Mouse (Mus musculus): Measurements from ENCODE around the gene Nutf2. TPM values are rescaled to one million over a fixed set of nuclear protein-coding genes. Genes with fewer than 3 reads are reported as not detected.
"Not testable (repeated sequence)": the region's sequence is repeated elsewhere in the genome, so short reads cannot be mapped to it uniquely, and the experiment has no call there.

Nutf2 gene
- polyA plus RNA-seq, 1 experiment = 258 TPM

- H3K79me3 ChIP-seq (ENCODE audit: low read depth) = peaks cover 34% of the 10 kb centered on the region
- no peak overlapping the region for H3ac ChIP-seq (ENCODE audit: control insufficient read depth, insufficient read length, low read depth)
- TF ChIP-seq USF1 (IDR thresholded peaks at IDR 0.05; ENCODE audit: low read depth) (no peak), FOSL1 (IDR thresholded peaks at IDR 0.05; ENCODE audit: insufficient read depth, low read length, poor library complexity, severe bottlenecking) (no peak), MAX (IDR thresholded peaks at IDR 0.05) (no peak), MYOD1 (IDR thresholded peaks at IDR 0.05; ENCODE audit: control insufficient read depth, insufficient read length, low read depth) (no peak), CTCF (IDR thresholded peaks at IDR 0.05; ENCODE audit: control insufficient read depth, insufficient read depth, insufficient read length) (no peak), CEBPB (IDR thresholded peaks at IDR 0.05; ENCODE audit: low read depth) (no peak), MYOG (IDR thresholded peaks at IDR 0.05; ENCODE audit: control insufficient read depth, extremely low read depth, insufficient read length) (no peak)
- peaks cover 90% of the 10 kb centered on the region for H3K79me2 ChIP-seq (ENCODE audit: control insufficient read depth, insufficient read depth)
- H3K36me3 ChIP-seq (ENCODE audit: control insufficient read depth, insufficient read depth) = peaks cover 19% of the 10 kb centered on the region
- no peak overlapping the region for H3K4me3 ChIP-seq (ENCODE audit: insufficient read depth, poor library complexity, severe bottlenecking)
- no peaks in the 10 kb centered on the region for H3K27me3 ChIP-seq (ENCODE audit: control insufficient read depth, insufficient read depth, insufficient read length)
Measured at GRCm38 (mm10) chr8:105819659-105820058, 40.7 kb upstream of the Nutf2 start.

- no peak for TF ChIP-seq USF1 (IDR thresholded peaks at IDR 0.05; ENCODE audit: low read depth)
- no peak for TF ChIP-seq MAX (IDR thresholded peaks at IDR 0.05)
- H3ac ChIP-seq (ENCODE audit: control insufficient read depth, insufficient read length, low read depth) = no peak overlapping the region
- peaks cover 28% of the 10 kb centered on the region for H3K36me3 ChIP-seq (ENCODE audit: control insufficient read depth, insufficient read depth)
- no peaks in the 10 kb centered on the region for H3K27me3 ChIP-seq (ENCODE audit: control insufficient read depth, insufficient read depth, insufficient read length)
- H3K4me3 ChIP-seq (ENCODE audit: insufficient read depth, poor library complexity, severe bottlenecking) = no peak overlapping the region
- peaks cover 90% of the 10 kb centered on the region for H3K79me2 ChIP-seq (ENCODE audit: control insufficient read depth, insufficient read depth)
- H3K79me3 ChIP-seq (ENCODE audit: low read depth) = peaks cover 37% of the 10 kb centered on the region
Measured at GRCm38 (mm10) chr8:105820925-105821324, 39.5 kb upstream of the Nutf2 start.

GRCm38 (mm10) chr8:105825506-105825905, 34.9 kb upstream of the Nutf2 start:
- Histone ChIP-seq H3K79me2 (ENCODE audit: control insufficient read depth, insufficient read depth) (peaks cover 61% of the 10 kb centered on the region), H3K27me3 (ENCODE audit: control insufficient read depth, insufficient read depth, insufficient read length) (no peaks in the 10 kb centered on the region), H3K36me3 (ENCODE audit: control insufficient read depth, insufficient read depth) (peaks cover 23% of the 10 kb centered on the region), H3K4me3 (ENCODE audit: insufficient read depth, poor library complexity, severe bottlenecking) (no peak overlapping the region), H3ac (ENCODE audit: control insufficient read depth, insufficient read length, low read depth) (no peak overlapping the region), H3K79me3 (ENCODE audit: low read depth) (peaks cover 27% of the 10 kb centered on the region)
- TF ChIP-seq FOSL1 (IDR thresholded peaks at IDR 0.05; ENCODE audit: insufficient read depth, low read length, poor library complexity, severe bottlenecking) = no peak
- no peak for TF ChIP-seq CEBPB (IDR thresholded peaks at IDR 0.05; ENCODE audit: low read depth)
- no peak for TF ChIP-seq MYOD1 (IDR thresholded peaks at IDR 0.05; ENCODE audit: control insufficient read depth, insufficient read length, low read depth)
- no peak for TF ChIP-seq USF1 (IDR thresholded peaks at IDR 0.05; ENCODE audit: low read depth)

GRCm38 (mm10) chr8:105826379-105826778, 34.0 kb upstream of the Nutf2 start:
- Histone ChIP-seq H3K79me3 (ENCODE audit: low read depth) (peaks cover 24% of the 10 kb centered on the region), H3ac (ENCODE audit: control insufficient read depth, insufficient read length, low read depth) (peak overlapping the region; percentile 94), H3K27me3 (ENCODE audit: control insufficient read depth, insufficient read depth, insufficient read length) (peaks cover 4% of the 10 kb centered on the region), H3K36me3 (ENCODE audit: control insufficient read depth, insufficient read depth) (peaks cover 18% of the 10 kb centered on the region), H3K4me3 (ENCODE audit: insufficient read depth, poor library complexity, severe bottlenecking) (peak overlapping the region; percentile 85), H3K79me2 (ENCODE audit: control insufficient read depth, insufficient read depth) (peaks cover 52% of the 10 kb centered on the region)
- TF ChIP-seq MYOD1 (IDR thresholded peaks at IDR 0.05; ENCODE audit: control insufficient read depth, insufficient read length, low read depth) (no peak), MYOG (IDR thresholded peaks at IDR 0.05; ENCODE audit: control insufficient read depth, extremely low read depth, insufficient read length) (no peak), CEBPB (IDR thresholded peaks at IDR 0.05; ENCODE audit: low read depth) (no peak), FOSL1 (IDR thresholded peaks at IDR 0.05; ENCODE audit: insufficient read depth, low read length, poor library complexity, severe bottlenecking) (no peak), USF1 (IDR thresholded peaks at IDR 0.05; ENCODE audit: low read depth) (no peak), MAX (IDR thresholded peaks at IDR 0.05) (no peak), CTCF (IDR thresholded peaks at IDR 0.05; ENCODE audit: control insufficient read depth, insufficient read depth, insufficient read length) (no peak)

- Histone ChIP-seq H3ac (ENCODE audit: control insufficient read depth, insufficient read length, low read depth) (peak within 1 kb of the TSS; percentile 94), H3K4me3 (ENCODE audit: insufficient read depth, poor library complexity, severe bottlenecking) (peak within 1 kb of the TSS; percentile 85), H3K79me2 (ENCODE audit: control insufficient read depth, insufficient read depth) (peaks cover 44% of the 10 kb centered on the region), H3K27me3 (ENCODE audit: control insufficient read depth, insufficient read depth, insufficient read length) (peaks cover 4% of the 10 kb centered on the region), H3K36me3 (ENCODE audit: control insufficient read depth, insufficient read depth) (peaks cover 14% of the 10 kb centered on the region), H3K79me3 (ENCODE audit: low read depth) (peaks cover 22% of the 10 kb centered on the region)
- TF ChIP-seq MAX (IDR thresholded peaks at IDR 0.05) = peak; percentile 20
- TF ChIP-seq CEBPB (IDR thresholded peaks at IDR 0.05; ENCODE audit: low read depth) = peak; percentile 37
- TF ChIP-seq MYOD1 (IDR thresholded peaks at IDR 0.05; ENCODE audit: control insufficient read depth, insufficient read length, low read depth) = no peak
- no peak for TF ChIP-seq CTCF (IDR thresholded peaks at IDR 0.05; ENCODE audit: control insufficient read depth, insufficient read depth, insufficient read length)
- TF ChIP-seq FOSL1 (IDR thresholded peaks at IDR 0.05; ENCODE audit: insufficient read depth, low read length, poor library complexity, severe bottlenecking) = no peak
Measured at GRCm38 (mm10) chr8:105826861-105827848, 33.2 kb upstream of the Nutf2 start, which contains the start of the genes Ranbp10 and Tsnaxip1. TSS of gene Ranbp10 (minus strand) at chr8:105827350. TSS of gene Tsnaxip1 (plus strand) at chr8:105827731.

- H3ac ChIP-seq (ENCODE audit: control insufficient read depth, insufficient read length, low read depth); H3K27me3 ChIP-seq (ENCODE audit: control insufficient read depth, insufficient read depth, insufficient read length); H3K36me3 ChIP-seq (ENCODE audit: control insufficient read depth, insufficient read depth); H3K79me3 ChIP-seq (ENCODE audit: low read depth); H3K4me3 ChIP-seq (ENCODE audit: insufficient read depth, poor library complexity, severe bottlenecking); H3K79me2 ChIP-seq (ENCODE audit: control insufficient read depth, insufficient read depth): not testable (repeated sequence)
- TF ChIP-seq MYOD1 (IDR thresholded peaks at IDR 0.05; ENCODE audit: control insufficient read depth, insufficient read length, low read depth) = peak; percentile 68
Measured at GRCm38 (mm10) chr8:105833740-105834139, 26.6 kb upstream of the Nutf2 start.

All from C2C12 (cell line).